Mouse (Mus musculus): Measurements from ENCODE around the gene Vgf.

The Vgf gene

GRCm38 (mm10) chr5:137026092-137026491 lies at the start of gene Vgf:
Gene Vgf, plus strand, starts transcription at chr5:137026392.
- no peak for DNase-seq (ENCODE audit: low read depth, low spot score)

GRCm38 (mm10) chr5:136977769-136978168 lies 48.4 kb upstream of the Vgf start:
- DNase-seq (ENCODE audit: low read depth, low spot score): no peak

GRCm38 (mm10) chr5:136979762-136980161 lies 46.4 kb upstream of the Vgf start:
- no peak for DNase-seq (ENCODE audit: low read depth, low spot score)

- DNase-seq (ENCODE audit: low read depth, low spot score): peak; percentile 19
Measured at GRCm38 (mm10) chr5:136980974-136981373, 45.2 kb upstream of the Vgf start.

- peak; percentile 44 for DNase-seq (ENCODE audit: low read depth, low spot score)
Measured at GRCm38 (mm10) chr5:136982338-136982930, 43.8 kb upstream of the Vgf start.

GRCm38 (mm10) chr5:136984828-136985227 lies 41.4 kb upstream of the Vgf start:
- no peak for DNase-seq (ENCODE audit: low read depth, low spot score)

GRCm38 (mm10) chr5:136986695-136987137 lies 39.5 kb upstream of the Vgf start, which contains the start of gene Plod3:
Gene Plod3, plus strand, starts transcription at chr5:136987019.
- DNase-seq (ENCODE audit: low read depth, low spot score): peak; percentile 99

GRCm38 (mm10) chr5:136987138-136987933 lies 38.9 kb upstream of the Vgf start:
- no peak for DNase-seq (ENCODE audit: low read depth, low spot score)

GRCm38 (mm10) chr5:136987934-136988271 lies 38.3 kb upstream of the Vgf start, which contains the start of gene Znhit1:
Gene Znhit1, minus strand, starts transcription at chr5:136988021.
- DNase-seq (ENCODE audit: low read depth, low spot score): no peak

GRCm38 (mm10) chr5:136988420-136988819 lies 37.8 kb upstream of the Vgf start:
- DNase-seq (ENCODE audit: low read depth, low spot score): peak; percentile 16

GRCm38 (mm10) chr5:136989801-136990200 lies 36.4 kb upstream of the Vgf start:
- no peak for DNase-seq (ENCODE audit: low read depth, low spot score)

GRCm38 (mm10) chr5:136999449-136999848 lies 26.7 kb upstream of the Vgf start:
- no peak for DNase-seq (ENCODE audit: low read depth, low spot score)

- DNase-seq (ENCODE audit: low read depth, low spot score): peak; percentile 64
Measured at GRCm38 (mm10) chr5:137000612-137001011, 25.6 kb upstream of the Vgf start.

GRCm38 (mm10) chr5:137007276-137007675 lies 18.9 kb upstream of the Vgf start:
- DNase-seq (ENCODE audit: low read depth, low spot score): no peak

- peak; percentile 53 for DNase-seq (ENCODE audit: low read depth, low spot score)
Measured at GRCm38 (mm10) chr5:137009988-137010387, 16.2 kb upstream of the Vgf start.

- no peak for DNase-seq (ENCODE audit: low read depth, low spot score)
Measured at GRCm38 (mm10) chr5:137012401-137012950, 13.7 kb upstream of the Vgf start.

GRCm38 (mm10) chr5:137015913-137016312 lies 10.3 kb upstream of the Vgf start:
- DNase-seq (ENCODE audit: low read depth, low spot score): no peak

- no peak for DNase-seq (ENCODE audit: low read depth, low spot score)
Measured at GRCm38 (mm10) chr5:137024318-137024717, 1.9 kb upstream of the Vgf start.

- DNase-seq (ENCODE audit: low read depth, low spot score): peak; percentile 72
Measured at GRCm38 (mm10) chr5:137025132-137025531, 1.1 kb upstream of the Vgf start.

GRCm38 (mm10) chr5:137028561-137029272 lies 2.5 kb downstream of the Vgf start:
- no peak for DNase-seq (ENCODE audit: low read depth, low spot score)

GRCm38 (mm10) chr5:137029273-137029585 lies 3.0 kb downstream of the Vgf start:
- DNase-seq (ENCODE audit: low read depth, low spot score): no peak

Data from A20 (cell line).